Mouse (Mus musculus) inflammation-experienced regulatory T-cells (primary cell): ENCODE results near the gene Hgf. TPM values are rescaled to one million over a fixed set of nuclear protein-coding genes. Genes with fewer than 3 reads are reported as not detected.

Experiments used
- polyA plus RNA-seq, 2 experiments: library from polyadenylated mRNA; unstranded; fragments of 100-300 nt; shearing (Covaris generic); gene quantifications; one replicate each; pipeline ENCODE4 v1.2.1; 2017

Gene Hgf
- polyA plus RNA-seq, result 1 to 10 TPM; 1.4 to 4.4 TPM

GRCm38 (mm10) chr5:16553304-16554047 is at the start of gene Hgf:
TSS of gene Hgf (plus strand) at chr5:16553495.

Other genes starting within 250 kb of the Hgf start
- gene Gm28710, start 238.3 kb downstream of the Hgf start, polyA plus RNA-seq, result not detected